Mouse (Mus musculus): ENCODE measurements around the gene Cdan1. TPM values are rescaled to one million over a fixed set of nuclear protein-coding genes. Genes with fewer than 3 reads are reported as not detected.

Gene Cdan1
- total and polyA plus RNA-seq, 3 experiments, result 5.8 to 13.8 (median 10.1) TPM

DNA sequence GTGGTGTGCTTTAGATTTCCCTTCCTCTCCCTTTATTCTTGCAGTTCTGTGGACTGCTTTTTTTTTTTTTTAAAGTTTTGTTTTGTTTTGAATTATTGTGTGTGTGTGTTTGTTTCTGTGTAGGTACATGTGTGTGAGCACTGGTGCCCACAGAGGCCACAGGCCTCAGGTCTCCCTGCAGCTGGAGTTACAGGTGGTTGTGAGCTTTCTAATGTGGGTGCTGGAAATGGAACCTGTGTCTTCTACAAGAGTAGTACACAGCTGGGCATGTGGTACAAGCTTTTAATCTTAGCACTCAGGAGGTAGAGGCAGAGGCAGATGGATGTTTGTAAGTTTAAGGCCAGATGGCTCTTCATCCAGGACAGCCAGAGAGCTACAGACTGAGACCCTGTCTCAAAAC is 142.9 kb downstream of the Cdan1 start:
- Histone ChIP-seq H3K4me3 (replicated peaks in 1 of 3; ENCODE audit: low read depth in 2 of 3, low read length in 2 of 3, poor library complexity in 1 of 3) (no peak overlapping the region), H3K79me2 (replicated peaks; ENCODE audit: control insufficient read depth, extremely low read depth, insufficient read depth, poor library complexity, severe bottlenecking) (no peaks in the 10 kb centered on the region), H3K4me1 (ENCODE audit: control insufficient read depth in 1 of 2, insufficient read depth in 2 of 2) (peaks cover 0 to 7% of the 10 kb centered on the region in 2 experiments; a peak in 1 of 4 replicates), H3K9ac (ENCODE audit: insufficient read depth, low read depth) (no peak overlapping the region), H3K9me3 (replicated peaks; ENCODE audit: low read length) (no peaks in the 10 kb centered on the region), H3K4me2 (ENCODE audit: insufficient read depth, low read depth, poor library complexity, severe bottlenecking) (no peak overlapping the region), H3K27me3 (replicated peaks) (no peaks in the 10 kb centered on the region), H3K36me3 (replicated peaks in 1 of 2; ENCODE audit: control insufficient read depth in 1 of 2, insufficient read depth in 1 of 2, low read length in 1 of 2) (peaks cover 0 to 23% of the 10 kb centered on the region in 2 experiments), H3K27ac (ENCODE audit: insufficient read depth, low read depth) (no peak overlapping the region)
- dilution Hi-C loops (cut with MboI; ENCODE audit: extremely low pct_ligation_motif_present, extremely low pct_unique_long_range_greater_than_20kb, low sequenced_read_pairs) (no loop called here), in situ Hi-C loops (cut with MboI; ENCODE audit: low pct_ligation_motif_present, low pct_unique_long_range_greater_than_20kb, low sequenced_read_pairs) (no loop called here)
- DNase-seq (ENCODE audit: extremely low read depth), result no peak
- TF ChIP-seq MAFK (IDR thresholded peaks at IDR 0.05; ENCODE audit: insufficient replicate concordance, low read length), result no peak
- TF ChIP-seq ZMIZ1 (IDR thresholded peaks at IDR 0.05; ENCODE audit: low read depth, low read length), result no peak
- no peak for TF ChIP-seq ETS1 (conservative IDR thresholded peaks at IDR 0.05; ENCODE audit: low read depth, low read length)
- no peak for TF ChIP-seq MEF2A (IDR thresholded peaks at IDR 0.05; ENCODE audit: borderline replicate concordance, low read depth, low read length)
- TF ChIP-seq KAT2A (IDR thresholded peaks at IDR 0.05; ENCODE audit: insufficient replicate concordance, low read length), result no peak
- no peak for TF ChIP-seq JUND (conservative IDR thresholded peaks at IDR 0.05; ENCODE audit: low read depth, low read length)
- no peak for TF ChIP-seq TCF12 (IDR thresholded peaks at IDR 0.05; ENCODE audit: low read depth, low read length)
- no peak for TF ChIP-seq EP300 (IDR thresholded peaks at IDR 0.05; ENCODE audit: low read length)
- TF ChIP-seq ZC3H11A (IDR thresholded peaks at IDR 0.05; ENCODE audit: low read depth, low read length), result no peak
- TF ChIP-seq MXI1 (IDR thresholded peaks at IDR 0.05; ENCODE audit: low read depth, low read length), result no peak
- TF ChIP-seq CTCF (conservative IDR thresholded peaks at IDR 0.05 in 1 of 2, IDR thresholded peaks at IDR 0.05 in 1 of 2; ENCODE audit: low read depth in 2 of 2, low read length in 2 of 2), result no peak
- no peak for TF ChIP-seq MAX (IDR thresholded peaks at IDR 0.05; ENCODE audit: low read length)
- no peak for TF ChIP-seq ELF1 (IDR thresholded peaks at IDR 0.05; ENCODE audit: low read depth, low read length)
- TF ChIP-seq CHD2 (IDR thresholded peaks at IDR 0.05; ENCODE audit: low read length), result no peak

DNA sequence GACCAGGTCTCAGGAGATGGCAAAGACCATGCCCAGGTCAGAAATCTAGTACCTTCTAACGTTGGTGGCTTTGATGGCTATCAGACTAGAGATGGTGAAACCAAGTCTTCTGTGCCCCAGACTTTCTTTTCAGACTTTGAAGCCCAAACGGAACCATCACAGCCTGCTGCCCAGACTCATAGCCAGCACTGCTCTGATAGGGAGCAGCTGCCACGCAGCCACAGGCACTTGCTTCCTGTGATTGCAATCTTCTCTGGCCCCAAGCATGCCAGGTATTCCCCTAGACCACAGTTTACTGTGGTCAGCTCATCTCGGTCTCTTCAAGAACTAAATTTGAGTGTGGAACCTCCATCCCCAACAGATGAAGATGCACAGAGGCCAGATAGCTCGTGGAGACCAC is 147.3 kb downstream of the Cdan1 start:
- H3K4me3 ChIP-seq (replicated peaks in 1 of 3; ENCODE audit: low read depth in 2 of 3, low read length in 2 of 3, poor library complexity in 1 of 3), result no peak overlapping the region
- H3K79me2 ChIP-seq (replicated peaks; ENCODE audit: control insufficient read depth, extremely low read depth, insufficient read depth, poor library complexity, severe bottlenecking), result no peaks in the 10 kb centered on the region
- no peaks in the 10 kb centered on the region for H3K27me3 ChIP-seq (replicated peaks)
- no peak overlapping the region for H3K4me2 ChIP-seq (ENCODE audit: insufficient read depth, low read depth, poor library complexity, severe bottlenecking)
- no peak for TF ChIP-seq MYC (IDR thresholded peaks at IDR 0.05; ENCODE audit: low read depth, low read length)
- no peak overlapping the region for H3K27ac ChIP-seq (ENCODE audit: insufficient read depth, low read depth)
- no peaks in the 10 kb centered on the region for H3K36me3 ChIP-seq (replicated peaks in 1 of 2; ENCODE audit: control insufficient read depth in 1 of 2, insufficient read depth in 1 of 2, low read length in 1 of 2)
- no peak overlapping the region for H3K9ac ChIP-seq (ENCODE audit: insufficient read depth, low read depth)
- DNase-seq (ENCODE audit: extremely low read depth), result no peak
- peaks cover 0 to 1% of the 10 kb centered on the region in 2 experiments; a peak in 1 of 4 replicates for H3K4me1 ChIP-seq (ENCODE audit: control insufficient read depth in 1 of 2, insufficient read depth in 2 of 2)
- in situ Hi-C loops (cut with MboI; ENCODE audit: low pct_ligation_motif_present, low pct_unique_long_range_greater_than_20kb, low sequenced_read_pairs), result no loop called here
- no peaks in the 10 kb centered on the region for H3K9me3 ChIP-seq (replicated peaks; ENCODE audit: low read length)
- dilution Hi-C loops (cut with MboI; ENCODE audit: extremely low pct_ligation_motif_present, extremely low pct_unique_long_range_greater_than_20kb, low sequenced_read_pairs), result no loop called here
